Mouse (Mus musculus) lung, postnatal 14 days (tissue): ENCODE data around the gene Ppp4r4.
A peak's percentile ranks its signal among the peaks of the same experiment; 100 is the strongest.
"Not testable (repeated sequence)": the region's sequence is repeated elsewhere in the genome, so short reads cannot be mapped to it uniquely, and the experiment has no call there.

ENCODE experiments used
- DNase-seq: peaks from one replicate; pipeline ENCODE4 v3.0.0; 2021

The Ppp4r4 gene

DNA sequence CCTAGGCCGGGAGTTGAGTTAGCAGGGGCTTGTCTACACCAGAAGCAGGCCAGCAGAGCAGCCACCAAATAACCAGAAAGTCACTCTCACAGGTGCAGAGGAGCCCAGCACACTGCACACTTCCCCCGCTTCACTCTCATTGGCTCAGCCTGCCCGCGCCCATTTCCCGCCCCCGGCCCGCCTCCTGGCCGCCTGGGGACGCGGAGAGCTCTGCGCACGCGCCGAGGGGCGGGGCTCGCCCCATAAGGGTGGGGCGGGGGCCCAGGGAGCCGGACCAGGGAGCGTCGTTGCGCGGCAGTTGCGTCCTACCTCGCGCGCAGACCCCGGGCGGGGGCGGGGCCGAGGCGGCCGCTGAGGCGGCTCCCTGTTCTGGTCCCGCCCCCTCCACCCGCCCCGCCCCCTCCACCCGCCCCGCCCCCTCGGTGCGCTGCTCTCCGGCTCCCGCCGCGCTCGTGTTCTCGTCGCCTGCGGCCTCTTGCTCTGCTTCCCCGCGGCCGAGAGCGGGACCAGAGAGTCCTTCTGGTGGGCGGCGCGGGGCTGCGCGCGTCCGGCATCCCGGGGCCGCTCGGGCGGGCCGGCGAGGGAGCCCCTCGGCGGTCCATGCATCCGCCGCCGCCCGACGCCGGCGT lies at the start of gene Ppp4r4:
Ppp4r4 (plus strand) TSS at position 264 of the 629 bp plus-strand sequence.
- DNase-seq: peak; percentile 92

DNA sequence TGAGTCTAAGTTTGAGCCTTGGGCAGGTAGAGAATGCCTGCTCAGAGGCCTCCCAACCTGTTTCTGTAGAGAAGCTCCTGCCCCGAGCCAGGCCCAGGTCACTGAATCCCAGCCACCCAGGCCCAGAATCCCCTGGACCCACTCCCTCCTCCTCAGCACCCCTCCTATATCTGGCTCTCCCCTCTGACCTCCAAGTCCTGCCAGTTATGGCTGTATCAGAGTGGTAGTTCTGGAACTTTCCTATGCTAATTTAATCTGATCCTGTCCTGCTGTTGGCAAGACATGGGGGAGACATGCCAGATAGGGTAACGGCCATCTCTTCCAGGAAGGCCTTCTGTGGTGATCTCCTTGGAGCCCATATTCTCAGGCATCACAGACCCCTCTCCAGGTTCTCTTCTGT lies 49.3 kb upstream of the Ppp4r4 start:
- DNase-seq: no peak

DNA sequence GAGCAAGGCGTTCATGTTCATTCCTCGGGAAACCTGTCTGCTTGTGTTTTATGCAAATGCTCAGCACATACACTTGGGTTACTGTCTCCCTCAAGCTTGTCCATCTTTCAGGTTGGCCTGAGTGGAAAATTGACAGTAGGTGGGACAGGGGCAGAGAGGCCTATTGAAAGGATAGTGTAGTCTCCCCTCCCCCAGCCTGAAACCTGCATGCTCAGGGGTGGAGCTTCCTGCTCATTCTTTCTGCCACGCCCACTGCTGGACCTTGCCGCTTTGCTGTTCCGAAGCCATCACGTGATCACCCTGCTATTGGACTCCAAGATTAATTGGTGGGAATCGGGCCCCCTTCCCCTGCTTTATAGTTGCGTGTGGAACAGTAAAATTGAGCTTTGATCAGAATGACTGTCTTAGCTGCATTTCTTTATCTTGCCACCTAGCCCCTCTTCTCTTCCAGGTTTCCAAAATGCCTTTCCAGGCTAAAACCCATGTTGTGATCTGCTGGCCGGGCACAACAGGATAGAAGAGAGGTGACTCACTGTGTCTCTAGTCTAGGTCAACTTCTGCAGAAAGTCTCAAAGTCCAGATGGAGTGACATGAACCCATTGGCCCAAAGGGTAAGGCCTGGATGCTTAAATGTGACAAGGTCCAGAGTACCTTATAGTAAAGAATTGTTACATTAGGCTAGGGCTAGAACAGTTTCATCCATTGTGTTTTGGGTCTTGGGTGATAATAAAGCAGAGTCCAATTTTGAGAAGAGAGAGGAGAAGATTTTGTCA lies 47.7 kb upstream of the Ppp4r4 start:
- DNase-seq: not testable (repeated sequence)

GRCm38 (mm10) chr12:103486726-103487125 lies 45.4 kb upstream of the Ppp4r4 start:
- no peak for DNase-seq

GRCm38 (mm10) chr12:103487276-103487675 lies 44.8 kb upstream of the Ppp4r4 start:
- peak; percentile 26 for DNase-seq

DNA sequence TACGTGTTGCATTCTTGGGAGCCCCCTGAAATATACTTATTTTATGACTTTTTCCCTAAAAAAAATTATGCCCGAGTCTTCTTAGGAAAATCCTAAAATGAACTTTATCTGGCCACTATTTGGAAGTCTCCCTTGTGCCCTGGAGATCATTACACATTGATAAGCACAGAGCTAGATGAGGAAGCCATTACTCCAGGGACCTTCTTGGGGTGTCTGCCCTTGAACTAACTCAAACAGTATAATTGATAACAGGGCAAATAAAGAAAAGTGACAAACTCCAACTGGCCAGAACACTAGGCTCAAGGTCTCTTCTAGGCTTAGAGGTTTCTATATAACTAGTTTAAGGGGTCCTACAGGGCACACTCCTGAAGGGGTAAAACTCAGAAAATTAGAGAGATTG lies 44.3 kb upstream of the Ppp4r4 start:
- DNase-seq: no peak

DNA sequence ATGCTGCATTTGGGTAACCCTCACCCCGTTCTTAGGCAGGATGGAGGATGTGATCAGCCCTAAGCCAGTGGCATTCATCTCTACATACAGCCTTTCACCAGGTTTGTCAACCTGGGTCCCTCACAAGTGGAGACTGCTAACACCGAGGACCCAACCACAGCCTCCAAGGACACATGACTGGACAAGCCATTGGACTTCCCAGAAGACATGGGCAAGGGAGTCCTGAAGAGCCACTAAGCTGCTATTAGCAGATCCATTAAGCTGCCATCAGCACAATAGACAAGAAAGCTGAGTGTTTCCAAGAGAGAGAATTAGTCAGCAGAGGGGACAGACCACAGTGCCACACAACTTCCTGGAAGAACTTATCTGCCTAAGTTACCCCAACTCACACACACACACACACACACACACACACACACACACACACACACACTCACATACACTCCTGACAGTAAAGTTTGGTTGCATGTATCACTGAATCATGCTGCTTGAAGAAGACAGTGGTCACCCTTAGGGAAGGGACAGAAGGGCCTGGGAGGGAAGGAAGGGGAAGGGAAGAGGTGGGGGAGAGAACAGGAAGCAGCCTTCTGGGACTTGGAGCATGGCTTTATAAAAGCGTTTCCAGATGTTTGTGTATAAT lies 40.9 kb upstream of the Ppp4r4 start:
- DNase-seq: no peak

DNA sequence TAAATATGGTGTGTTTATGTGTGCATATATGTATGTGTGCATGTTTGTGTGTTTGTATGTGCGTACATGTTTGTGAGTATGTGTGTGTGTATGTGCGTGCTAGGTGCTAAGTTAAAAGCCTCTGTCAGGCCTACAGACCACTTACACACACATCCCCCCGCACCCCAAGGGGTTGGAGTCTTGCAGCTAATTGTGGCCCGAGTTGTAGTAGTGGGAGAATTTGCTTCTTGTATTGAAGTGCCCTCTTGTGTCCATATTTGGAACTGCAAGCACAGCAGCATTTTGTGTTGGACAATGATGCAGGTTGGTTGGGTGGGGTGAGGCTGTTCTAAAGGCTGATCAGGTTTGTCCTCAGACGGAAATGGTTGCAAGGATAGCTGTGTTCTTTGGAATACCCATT lies 39.3 kb upstream of the Ppp4r4 start:
- peak; percentile 87 for DNase-seq

DNA sequence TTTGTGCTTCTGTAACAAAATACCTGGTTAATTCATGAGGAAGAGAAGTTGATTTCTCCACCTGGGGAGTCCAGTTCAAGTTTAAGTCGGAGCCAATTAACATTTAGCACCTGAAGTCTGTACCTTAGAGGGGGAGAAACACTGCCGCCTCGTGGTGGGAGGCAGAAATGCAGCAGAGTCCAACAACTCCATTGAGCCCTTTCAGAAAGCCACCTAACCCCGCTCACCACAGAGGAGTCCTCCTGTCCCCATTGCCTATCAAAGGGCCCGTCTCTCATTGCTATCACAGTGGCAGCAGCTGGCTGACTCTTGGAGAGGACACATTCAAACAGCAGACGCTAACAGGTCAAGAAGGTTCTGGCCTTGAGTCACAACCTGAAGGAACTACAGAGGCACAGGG lies 37.6 kb upstream of the Ppp4r4 start:
- peak; percentile 70 for DNase-seq

DNA sequence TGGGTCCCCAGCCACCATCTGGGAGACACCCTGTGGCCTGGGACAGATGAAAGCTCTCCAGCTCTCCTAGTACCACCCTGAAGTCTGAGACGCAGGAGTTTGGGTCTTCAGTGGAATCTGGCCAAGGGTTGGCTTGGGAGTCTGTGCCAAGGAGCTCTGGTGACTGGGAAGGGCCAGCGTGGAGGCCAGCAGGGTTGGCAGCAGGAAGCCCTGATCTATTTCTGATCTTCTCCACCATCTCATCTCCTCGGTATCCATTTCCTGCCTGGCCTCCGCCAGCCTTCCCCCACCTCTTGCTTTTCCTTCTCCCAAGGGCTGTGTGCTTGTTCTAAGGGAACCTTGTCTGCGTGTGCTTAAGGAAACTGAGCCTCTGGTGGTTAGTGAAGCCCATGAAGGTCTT lies 33.3 kb upstream of the Ppp4r4 start:
- DNase-seq: no peak

GRCm38 (mm10) chr12:103499261-103499660 lies 32.8 kb upstream of the Ppp4r4 start:
- DNase-seq: no peak

DNA sequence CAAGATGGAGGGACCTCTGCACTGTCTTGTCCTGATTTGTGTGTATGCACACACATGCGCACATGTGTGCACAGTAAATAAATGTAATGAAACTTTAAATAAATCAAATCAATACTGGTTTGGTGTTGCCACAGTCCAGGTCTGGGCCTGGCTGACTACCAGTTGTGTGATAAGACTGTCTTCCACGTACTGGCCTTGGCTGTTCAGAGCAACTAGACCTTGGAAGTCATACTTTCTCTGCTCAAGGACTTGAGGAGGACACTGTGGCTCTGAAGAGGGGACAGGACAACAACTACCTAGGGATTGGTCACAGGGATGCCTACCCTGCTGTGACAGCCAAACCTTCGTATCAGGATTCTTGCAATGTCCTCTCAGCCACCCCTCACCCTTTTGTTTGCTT lies 28.8 kb upstream of the Ppp4r4 start:
- no peak for DNase-seq

DNA sequence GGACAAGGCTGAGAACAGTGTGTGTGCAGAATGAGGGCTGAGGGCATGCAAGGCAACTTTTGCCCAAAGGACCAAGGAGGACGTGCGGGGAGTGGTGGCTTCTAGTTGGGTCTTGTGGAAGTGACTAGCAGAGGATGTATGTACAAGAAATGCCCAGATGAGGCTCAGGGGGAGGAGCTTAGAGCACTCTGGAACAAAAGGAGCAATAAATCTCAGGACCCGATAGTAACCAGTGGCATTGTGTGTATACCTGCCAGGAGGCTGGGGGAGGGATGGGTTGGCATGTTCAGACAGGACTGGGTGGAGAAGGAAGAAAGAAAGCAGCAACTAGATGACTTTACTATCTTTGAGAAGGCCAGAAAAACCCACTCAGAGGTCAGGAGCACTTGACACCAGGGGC lies 27.7 kb upstream of the Ppp4r4 start:
- no peak for DNase-seq

DNA sequence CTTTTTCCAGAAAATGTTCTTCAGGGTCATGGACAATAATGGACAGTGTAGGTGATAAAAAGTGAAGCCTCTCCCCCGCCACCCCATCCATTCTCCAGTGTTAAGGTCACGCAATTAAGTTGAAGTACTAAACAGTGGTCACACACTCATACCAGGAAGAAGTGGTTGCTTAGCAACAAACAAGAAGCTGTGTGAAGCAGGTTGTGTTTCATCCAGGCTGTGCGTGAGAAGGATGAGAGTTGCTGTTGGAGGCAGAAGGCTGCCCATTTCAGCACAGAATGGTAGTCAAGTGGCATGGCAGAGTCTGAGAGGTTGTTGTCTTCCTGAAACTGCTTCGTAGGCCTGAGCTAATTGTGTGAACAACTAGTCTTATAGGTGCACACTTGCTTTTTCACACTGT lies 23.7 kb upstream of the Ppp4r4 start:
- no peak for DNase-seq

GRCm38 (mm10) chr12:103509893-103510292 lies 22.2 kb upstream of the Ppp4r4 start:
- DNase-seq: no peak

DNA sequence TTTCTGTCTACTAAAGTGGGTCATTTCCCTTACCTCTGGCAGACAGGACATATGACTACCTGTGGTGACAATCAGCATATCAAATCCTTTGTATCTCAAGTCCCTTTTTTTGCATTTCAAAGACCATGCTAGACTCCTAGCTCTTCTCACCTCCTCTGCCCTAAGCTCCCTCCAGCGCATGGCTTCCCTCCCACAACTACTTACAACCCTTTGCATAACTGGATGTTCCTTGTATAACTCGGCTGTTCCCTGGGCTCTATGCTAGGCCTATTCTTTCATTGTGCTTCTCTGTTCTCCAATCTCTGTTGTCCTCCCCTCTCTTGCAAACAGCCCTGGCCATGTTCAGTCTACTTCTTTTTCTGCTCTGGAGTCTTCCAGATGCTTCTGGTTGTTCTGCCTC lies 20.5 kb upstream of the Ppp4r4 start:
- DNase-seq: no peak

DNA sequence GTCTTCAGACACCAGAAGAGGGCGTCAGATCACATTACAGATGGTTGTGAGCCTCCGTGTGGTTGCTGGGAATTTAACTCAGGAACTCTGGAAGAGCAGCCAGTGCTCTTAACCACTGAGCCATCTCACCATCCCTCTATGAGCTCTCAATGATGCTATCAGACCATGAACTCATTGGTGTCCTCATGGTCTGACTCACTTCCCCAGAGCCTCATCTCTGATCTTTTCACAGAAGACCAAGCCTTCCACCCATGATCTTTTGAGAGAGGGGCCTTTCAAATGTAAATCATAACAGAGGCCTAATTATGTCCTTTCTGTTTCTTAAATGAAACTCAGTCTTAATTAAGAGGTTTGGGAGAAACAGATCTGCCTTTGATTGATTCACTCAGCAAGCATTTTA lies 19.0 kb upstream of the Ppp4r4 start:
- no peak for DNase-seq

- no peak for DNase-seq
Measured at GRCm38 (mm10) chr12:103513451-103513871, 18.6 kb upstream of the Ppp4r4 start.

DNA sequence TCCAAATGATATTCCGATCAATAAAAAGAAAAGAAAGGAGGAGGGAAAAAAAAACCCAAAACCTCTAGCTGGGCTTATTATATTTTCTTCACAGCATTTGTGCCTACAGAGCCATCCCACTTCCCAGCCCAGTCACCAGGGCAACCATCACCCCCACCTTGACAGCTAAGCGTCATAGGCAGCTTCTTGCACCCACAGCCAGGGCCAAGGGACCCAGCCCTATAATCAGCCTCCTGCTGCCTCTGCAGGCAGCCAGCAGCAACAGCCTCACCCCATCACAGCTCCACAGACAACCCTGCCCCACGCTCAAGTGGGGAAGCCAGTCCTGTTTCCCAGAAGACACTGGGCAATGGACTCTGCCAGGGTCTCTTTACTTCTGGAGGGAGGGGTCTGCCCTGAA lies 17.7 kb upstream of the Ppp4r4 start:
- DNase-seq: no peak

- DNase-seq: no peak
Measured at GRCm38 (mm10) chr12:103515638-103516037, 16.4 kb upstream of the Ppp4r4 start.

DNA sequence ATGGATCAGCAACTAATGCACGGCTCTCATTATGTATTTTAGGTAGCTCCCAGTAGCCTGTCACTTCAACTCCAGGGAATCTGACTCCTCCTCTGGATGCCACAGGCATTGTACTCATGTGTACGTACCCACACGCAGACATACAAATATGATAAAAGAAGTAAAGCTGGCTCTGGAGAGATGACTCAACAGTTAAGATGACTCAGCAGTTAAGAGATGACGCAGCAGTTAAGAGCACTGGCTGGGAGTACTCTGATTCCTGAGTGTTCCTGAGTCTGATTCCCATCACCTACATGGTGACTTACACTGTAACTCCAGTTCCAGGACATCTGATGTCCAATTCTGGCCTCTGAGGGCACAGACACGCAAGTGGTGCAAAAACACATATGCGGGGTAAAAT lies 13.4 kb upstream of the Ppp4r4 start:
- no peak for DNase-seq

DNA sequence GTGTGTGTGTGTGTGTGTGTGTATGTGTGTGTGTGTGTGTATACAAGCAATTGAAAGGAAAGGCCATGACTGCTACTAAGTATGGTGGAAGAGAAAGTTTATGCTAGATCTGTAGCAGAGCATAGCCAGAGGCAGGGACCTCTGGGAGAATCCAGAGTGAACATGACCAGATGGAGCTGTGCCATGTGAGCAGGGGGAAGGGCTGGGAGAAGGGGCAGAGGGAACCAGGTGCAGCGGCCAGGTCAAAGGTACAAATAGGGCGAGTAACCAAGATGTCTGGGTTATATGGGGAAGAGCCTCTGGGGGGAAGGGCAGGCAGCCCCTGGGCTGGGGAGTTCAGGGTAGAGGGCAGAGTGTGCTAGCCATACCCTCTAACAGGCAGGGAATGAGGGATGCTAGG lies 1.5 kb upstream of the Ppp4r4 start:
- no peak for DNase-seq

DNA sequence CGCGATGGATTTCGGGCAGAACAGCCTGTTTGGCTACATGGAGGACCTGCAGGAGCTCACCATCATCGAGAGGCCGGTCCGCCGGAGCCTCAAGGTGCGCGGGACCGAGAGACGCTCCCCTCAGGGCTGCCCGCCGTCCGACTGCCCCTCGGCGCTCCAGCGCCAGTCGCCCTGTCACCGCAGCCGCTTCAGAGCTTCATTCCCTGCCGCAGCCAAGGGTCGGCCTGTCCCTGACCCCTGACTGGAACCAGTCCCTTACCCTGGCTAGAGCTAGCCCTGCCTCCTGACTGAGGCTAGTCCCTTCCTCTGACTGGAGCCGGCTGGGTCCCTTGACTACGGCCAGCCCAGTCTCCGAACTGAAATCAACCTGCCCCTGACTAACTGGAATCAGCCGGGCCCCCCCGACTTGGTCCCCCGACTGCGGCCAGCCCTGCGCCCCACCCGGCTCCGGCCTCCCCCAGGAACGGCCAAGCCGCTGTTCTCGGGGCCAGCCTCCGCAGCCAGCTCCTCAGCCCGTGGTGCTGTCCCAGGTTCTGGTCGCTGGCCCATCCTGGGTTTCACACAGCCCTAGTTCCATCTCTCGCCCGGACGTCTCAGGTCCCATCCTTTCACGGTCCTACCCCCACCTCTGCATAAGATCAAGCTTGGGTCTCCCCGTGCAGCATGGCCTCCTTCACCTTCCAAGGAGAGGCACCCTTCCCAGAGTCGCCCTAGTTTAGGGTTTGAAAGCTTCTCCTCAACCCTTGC lies 739 bp downstream of the Ppp4r4 start:
- DNase-seq: peak; percentile 32

GRCm38 (mm10) chr12:103540429-103540828 lies 8.3 kb downstream of the Ppp4r4 start:
- no peak for DNase-seq
